In the genomic region with DNA sequence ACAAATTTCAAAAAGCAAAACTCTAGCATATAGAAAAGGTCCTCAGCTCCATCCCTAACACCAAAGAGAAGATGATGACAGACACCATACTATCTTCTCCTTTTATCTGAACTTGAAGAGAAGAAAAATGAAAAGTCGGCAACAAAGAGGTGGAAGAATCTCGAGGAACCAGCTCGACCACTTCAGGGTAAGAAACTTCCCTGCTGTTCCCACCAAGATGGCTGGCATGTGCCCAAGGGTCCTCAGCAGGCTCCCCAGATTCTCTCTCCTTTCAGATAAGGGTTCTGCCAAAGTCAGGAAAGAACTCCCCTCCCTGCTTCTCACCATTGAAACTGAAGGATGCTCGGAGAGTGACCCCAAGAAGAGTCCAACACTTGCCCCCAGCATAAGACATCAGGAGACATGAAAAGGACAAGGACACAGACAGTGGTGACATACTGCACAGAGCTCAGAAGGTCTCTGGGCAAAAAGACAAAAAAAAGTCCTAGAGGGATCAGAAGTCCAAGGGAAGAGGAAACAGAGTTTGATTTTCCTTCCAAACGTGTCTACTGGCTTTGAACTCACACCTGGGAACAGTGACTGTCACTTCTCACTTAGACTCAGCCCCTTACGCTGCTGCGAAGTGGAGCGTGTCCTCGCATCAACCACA, we compare ENCODE assay signal across 26 mouse cellular contexts. TPM values are rescaled to one million over a fixed set of nuclear protein-coding genes. Genes with fewer than 3 reads are reported as not detected.
DNase-seq lines count a peak whose midpoint lies in the region; ATAC-seq and TF ChIP-seq lines count a peak whose summit lies in the region.
"Had no signal": no experiment of that assay in that cellular context is flagged by ENCODE, and none has a peak within 500 bp of the region (broad histone marks: within the 10 kb centered on the region; RNA-seq: fewer than 3 reads in every experiment).

No protein-coding gene starts in this region.

- no peak overlapping the region for H3K9ac ChIP-seq in intestine, embryonic 16.5 days (ENCODE audit: low read depth, low read length)
- no peak overlapping the region for H3K9ac ChIP-seq in intestine, embryonic 15.5 days
- H3K9ac ChIP-seq in lung, embryonic 15.5 days: no peak overlapping the region
- no peak overlapping the region for H3K9ac ChIP-seq in hindbrain, embryonic 14.5 days
- H3K9ac ChIP-seq: embryonic facial prominence, embryonic 12.5 days; forebrain, embryonic 15.5 days; heart, embryonic 13.5 days; hindbrain, embryonic 15.5 days; midbrain, embryonic 12.5 days; neural tube, embryonic 13.5 days; stomach, embryonic 15.5 days had no signal

- peaks cover 32% of the 10 kb centered on the region for H3K4me1 ChIP-seq in intestine, embryonic 16.5 days (ENCODE audit: control insufficient read depth, insufficient read depth, low read length)
- peaks cover 24% of the 10 kb centered on the region for H3K4me1 ChIP-seq in intestine, embryonic 15.5 days (replicated peaks)
- H3K4me1 ChIP-seq in G1E (ENCODE audit: insufficient read depth, low read depth, low read length): no peaks in the 10 kb centered on the region
- H3K4me1 ChIP-seq in lung, embryonic 15.5 days: peaks cover 63% of the 10 kb centered on the region
- H3K4me1 ChIP-seq in hindbrain, embryonic 14.5 days (replicated peaks; ENCODE audit: control insufficient read depth, insufficient read depth, low read length): peaks cover 7% of the 10 kb centered on the region

- H3K27me3 ChIP-seq in intestine, embryonic 16.5 days (replicated peaks; ENCODE audit: control insufficient read depth, insufficient read depth, low read length): no peaks in the 10 kb centered on the region
- no peaks in the 10 kb centered on the region for H3K27me3 ChIP-seq in intestine, embryonic 15.5 days (replicated peaks)
- 0 out of 2 replicates have a peak, but pooled peaks cover 4% of the 10 kb centered on the region for H3K27me3 ChIP-seq in G1E (ENCODE audit: insufficient read depth, low read length)
- H3K27me3 ChIP-seq in lung, embryonic 15.5 days: no peaks in the 10 kb centered on the region
- no peaks in the 10 kb centered on the region for H3K27me3 ChIP-seq in hindbrain, embryonic 14.5 days (ENCODE audit: control insufficient read depth, insufficient read depth, low read length)
- H3K27me3 ChIP-seq: embryonic facial prominence, embryonic 12.5 days; forebrain, embryonic 15.5 days; heart, embryonic 13.5 days; hindbrain, embryonic 15.5 days; midbrain, embryonic 12.5 days; neural tube, embryonic 13.5 days; stomach, embryonic 15.5 days had no signal

- H3K27ac ChIP-seq in intestine, embryonic 16.5 days (ENCODE audit: low read length): no peak overlapping the region
- H3K27ac ChIP-seq in intestine, embryonic 15.5 days: no peak overlapping the region
- H3K27ac ChIP-seq in lung, embryonic 15.5 days: peak overlapping the region; percentile 73
- no peak overlapping the region for H3K27ac ChIP-seq in hindbrain, embryonic 14.5 days
- H3K27ac ChIP-seq: embryonic facial prominence, embryonic 12.5 days; forebrain, embryonic 10.5 days; forebrain, embryonic 15.5 days; heart, embryonic 13.5 days; hindbrain, embryonic 15.5 days; midbrain, embryonic 12.5 days; neural tube, embryonic 13.5 days; stomach, embryonic 15.5 days had no signal

- DNase-seq in G1E (ENCODE audit: low spot score): no peak
- peak; percentile 46 for DNase-seq in lung, postnatal 25 days (ENCODE audit: low spot score)
- DNase-seq in hindbrain, embryonic 14.5 days (ENCODE audit: low spot score): no peak
- DNase-seq in left cerebral cortex, adult 8-10 months (ENCODE audit: low spot score in 2 of 2): no peak
- DNase-seq in layer of hippocampus, postnatal 14 days (ENCODE audit: low spot score in 2 of 2): no peak
- DNase-seq: adrenal gland, postnatal 25 days; cerebellum, adult 18-20 months; cerebellum, postnatal 25 days; gastrocnemius, postnatal 36 days; heart, adult 18-20 months; heart, postnatal 10 days; kidney, adult 9 months; kidney, postnatal 10 days; liver; thymus, postnatal 14 days had no signal

- no peaks in the 10 kb centered on the region for H3K36me3 ChIP-seq in intestine, embryonic 16.5 days (ENCODE audit: control insufficient read depth, insufficient read depth, low read length)
- H3K36me3 ChIP-seq in intestine, embryonic 15.5 days: no peaks in the 10 kb centered on the region
- H3K36me3 ChIP-seq in G1E (replicated peaks): no peaks in the 10 kb centered on the region
- no peaks in the 10 kb centered on the region for H3K36me3 ChIP-seq in lung, embryonic 15.5 days
- no peaks in the 10 kb centered on the region for H3K36me3 ChIP-seq in hindbrain, embryonic 14.5 days (replicated peaks; ENCODE audit: control insufficient read depth, insufficient read depth)
- H3K36me3 ChIP-seq: embryonic facial prominence, embryonic 12.5 days; forebrain, embryonic 15.5 days; hindbrain, embryonic 15.5 days; midbrain, embryonic 12.5 days; neural tube, embryonic 13.5 days; stomach, embryonic 15.5 days had no signal

- H3K4me2 ChIP-seq in intestine, embryonic 16.5 days (ENCODE audit: low read depth, low read length): no peak overlapping the region
- no peak overlapping the region for H3K4me2 ChIP-seq in intestine, embryonic 15.5 days (replicated peaks)
- H3K4me2 ChIP-seq in lung, embryonic 15.5 days: no peak overlapping the region
- no peak overlapping the region for H3K4me2 ChIP-seq in hindbrain, embryonic 14.5 days (replicated peaks)
- H3K4me2 ChIP-seq: embryonic facial prominence, embryonic 12.5 days; forebrain, embryonic 15.5 days; heart, embryonic 13.5 days; hindbrain, embryonic 15.5 days; midbrain, embryonic 12.5 days; neural tube, embryonic 13.5 days; stomach, embryonic 15.5 days had no signal

- no peak overlapping the region for H3K4me3 ChIP-seq in intestine, embryonic 16.5 days (ENCODE audit: low read length)
- no peak overlapping the region for H3K4me3 ChIP-seq in intestine, embryonic 15.5 days (replicated peaks)
- no peak overlapping the region for H3K4me3 ChIP-seq in G1E (ENCODE audit: low read depth, low read length)
- no peak overlapping the region for H3K4me3 ChIP-seq in lung, embryonic 15.5 days
- no peak overlapping the region for H3K4me3 ChIP-seq in hindbrain, embryonic 14.5 days (replicated peaks; ENCODE audit: low read length)
- H3K4me3 ChIP-seq: embryonic facial prominence, embryonic 12.5 days; forebrain, embryonic 10.5 days; forebrain, embryonic 15.5 days; heart, embryonic 13.5 days; hindbrain, embryonic 15.5 days; midbrain, embryonic 12.5 days; neural tube, embryonic 13.5 days; stomach, embryonic 15.5 days had no signal

- WGBS in intestine, embryonic 16.5 days: 72% methylated on average over 9 of the region's 9 CpGs
- 74% methylated on average over 9 of the region's 9 CpGs for WGBS in intestine, embryonic 15.5 days
- WGBS in lung, embryonic 15.5 days: 53% methylated on average over 9 of the region's 9 CpGs
- 84% methylated on average over 9 of the region's 9 CpGs for WGBS in hindbrain, embryonic 14.5 days

- no peaks in the 10 kb centered on the region for H3K9me3 ChIP-seq in intestine, embryonic 16.5 days (ENCODE audit: control insufficient read depth, low read length)
- no peaks in the 10 kb centered on the region for H3K9me3 ChIP-seq in intestine, embryonic 15.5 days
- no peaks in the 10 kb centered on the region for H3K9me3 ChIP-seq in G1E (replicated peaks)
- no peaks in the 10 kb centered on the region for H3K9me3 ChIP-seq in lung, embryonic 15.5 days
- H3K9me3 ChIP-seq in hindbrain, embryonic 14.5 days (ENCODE audit: control insufficient read depth, low read length): no peaks in the 10 kb centered on the region
- H3K9me3 ChIP-seq: embryonic facial prominence, embryonic 12.5 days; forebrain, embryonic 10.5 days; forebrain, embryonic 15.5 days; heart, embryonic 13.5 days; hindbrain, embryonic 15.5 days; midbrain, embryonic 12.5 days; neural tube, embryonic 13.5 days; stomach, embryonic 15.5 days had no signal

- peak; percentile 8; the same call in 1 of the 2 replicates for TF ChIP-seq CTCF in G1E (IDR thresholded peaks at IDR 0.05; ENCODE audit: low read depth, low read length)

- peak; percentile 26 for ATAC-seq in intestine, embryonic 16.5 days
- ATAC-seq in intestine, embryonic 15.5 days: no peak
- ATAC-seq in G1E (ENCODE audit: extremely low read depth, insufficient number of reproducible peaks, low FRiP score, poor library complexity, severe bottlenecking): no peak
- ATAC-seq in lung, embryonic 15.5 days (ENCODE audit: borderline replicate concordance, extremely low read depth, low FRiP score, low TSS enrichment): no peak
- no peak for ATAC-seq in hindbrain, embryonic 14.5 days (ENCODE audit: low FRiP score)
- ATAC-seq: forebrain, embryonic 15.5 days had no signal

RNA-seq across cellular contexts. Expression of gene Cux1, which starts 41.3 kb away (rescaled TPM):
- 62.2 and 62.5 TPM in 2 replicates for polyA plus RNA-seq in intestine, embryonic 16.5 days (2015; fragmentation: Nextera tagmentation; extraction: Ambion mirVana)
- polyA plus RNA-seq in intestine, embryonic 15.5 days (2015; fragmentation: Nextera tagmentation; extraction: Ambion mirVana): 62.5 and 68.2 TPM in 2 replicates
- total RNA-seq in G1E (2014; fragmentation: Nextera tagmentation) (not detected in 2 replicates), G1E (2017) (0.11 and 0.12 TPM in 2 replicates)
- polyA plus RNA-seq in G1E (2012): 0.02 and 0.03 TPM in 2 replicates
- polyA plus RNA-seq in lung, embryonic 15.5 days (2015; fragmentation: Nextera tagmentation; extraction: Ambion mirVana): 100 and 114 TPM in 2 replicates
- polyA plus RNA-seq in hindbrain, embryonic 14.5 days (2014; fragmentation: Nextera tagmentation; extraction: Ambion mirVana): 89.1 and 99.0 TPM in 2 replicates
- 100 to 1,000 TPM; 101 to 114 (median 107) TPM for total RNA-seq in left cerebral cortex, adult 8-10 months (2022)
- 10 to 100 TPM; 49.8 to 52.4 TPM for total RNA-seq in layer of hippocampus, postnatal 14 days (2021)

Comparison
In these comparisons a context has a peak if more than half of its experiments do, and no peak if none do; other contexts are left out.
1. RNA of gene Cux1, which starts 41.3 kb away (polyA plus RNA-seq): 100 to 114 TPM in lung, embryonic 15.5 days, 89.1 to 99.0 TPM in hindbrain, embryonic 14.5 days, 62.5 to 68.2 TPM in intestine, embryonic 15.5 days and 62.2 to 62.5 TPM in intestine, embryonic 16.5 days; 0.02 to 0.03 TPM in G1E; every median in the first group is over 10 times any median in the second.